Mouse (Mus musculus) layer of hippocampus, adult 11-12 months (tissue): Measurements from ENCODE around the gene Spint4.
A peak's percentile ranks its signal among the peaks of the same experiment; 100 is the strongest.
"Not testable (repeated sequence)": the region's sequence is repeated elsewhere in the genome, so short reads cannot be mapped to it uniquely, and the experiment has no call there.

Source experiments
- DNase-seq: peaks from one replicate; pipeline ENCODE4 v3.0.0; 2022; ENCODE audit warnings: low spot score

Gene Spint4

GRCm38 (mm10) chr2:164698201-164698600, at the start of gene Spint4:
Gene Spint4 (plus strand): TSS chr2:164698501.
- no peak for DNase-seq

DNA sequence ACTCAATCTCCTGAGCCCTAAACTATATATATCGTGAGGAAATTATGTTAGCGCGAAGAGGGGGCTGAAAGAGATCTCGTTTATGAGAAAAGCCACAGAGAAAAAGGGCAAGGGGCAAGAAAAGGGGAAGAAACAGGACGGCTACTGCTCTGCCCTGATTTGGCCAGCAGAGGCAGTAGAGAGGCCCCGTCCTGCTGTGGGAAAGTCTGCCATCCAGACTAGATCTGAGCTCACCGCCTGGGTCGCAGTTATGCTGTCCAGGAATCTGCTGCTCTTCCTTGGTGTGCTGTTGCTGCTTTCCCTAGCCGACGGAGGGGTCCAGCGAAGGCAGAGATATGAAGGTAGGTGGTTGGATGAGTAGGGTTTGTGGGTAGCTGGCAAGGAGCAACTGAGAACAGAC, 42.4 kb upstream of the Spint4 start, which contains the start of gene Wfdc10:
Gene Wfdc10, plus strand, starts transcription at position 189 of the 400 bp plus-strand sequence.
- DNase-seq = peak; percentile 21

GRCm38 (mm10) chr2:164656483-164656882, 41.8 kb upstream of the Spint4 start, which contains the start of gene Wfdc9:
Gene Wfdc9 (minus strand): TSS chr2:164656583.
- DNase-seq = no peak

- no peak for DNase-seq
Measured at GRCm38 (mm10) chr2:164664851-164665250, 33.5 kb upstream of the Spint4 start.

GRCm38 (mm10) chr2:164670261-164670660, 28.0 kb upstream of the Spint4 start:
- DNase-seq = no peak

- no peak for DNase-seq
Measured at GRCm38 (mm10) chr2:164670938-164671337, 27.4 kb upstream of the Spint4 start.

- DNase-seq = no peak
Measured at GRCm38 (mm10) chr2:164673987-164674386, 24.3 kb upstream of the Spint4 start, which contains the start of gene Wfdc11. Gene Wfdc11 (minus strand): TSS chr2:164674087.

DNA sequence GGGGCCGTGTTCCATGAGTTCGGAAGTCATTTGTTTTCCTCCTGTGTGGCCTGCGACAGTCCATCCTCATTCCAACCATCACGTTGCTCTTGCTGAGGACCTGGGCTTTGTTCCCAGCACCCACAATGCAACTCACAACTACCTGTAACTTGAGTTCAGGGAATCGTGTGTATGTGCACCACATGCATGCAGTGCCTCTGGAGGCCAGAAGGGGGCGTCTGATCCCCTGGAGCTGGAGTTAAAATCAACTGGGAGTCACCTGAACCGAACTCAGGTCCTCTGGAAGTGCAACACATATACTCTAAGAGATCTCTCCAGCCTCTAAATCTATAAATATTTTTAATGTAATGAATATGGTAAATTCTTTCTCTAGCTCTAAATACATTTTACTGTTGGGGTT, 22.2 kb upstream of the Spint4 start:
- no peak for DNase-seq

DNA sequence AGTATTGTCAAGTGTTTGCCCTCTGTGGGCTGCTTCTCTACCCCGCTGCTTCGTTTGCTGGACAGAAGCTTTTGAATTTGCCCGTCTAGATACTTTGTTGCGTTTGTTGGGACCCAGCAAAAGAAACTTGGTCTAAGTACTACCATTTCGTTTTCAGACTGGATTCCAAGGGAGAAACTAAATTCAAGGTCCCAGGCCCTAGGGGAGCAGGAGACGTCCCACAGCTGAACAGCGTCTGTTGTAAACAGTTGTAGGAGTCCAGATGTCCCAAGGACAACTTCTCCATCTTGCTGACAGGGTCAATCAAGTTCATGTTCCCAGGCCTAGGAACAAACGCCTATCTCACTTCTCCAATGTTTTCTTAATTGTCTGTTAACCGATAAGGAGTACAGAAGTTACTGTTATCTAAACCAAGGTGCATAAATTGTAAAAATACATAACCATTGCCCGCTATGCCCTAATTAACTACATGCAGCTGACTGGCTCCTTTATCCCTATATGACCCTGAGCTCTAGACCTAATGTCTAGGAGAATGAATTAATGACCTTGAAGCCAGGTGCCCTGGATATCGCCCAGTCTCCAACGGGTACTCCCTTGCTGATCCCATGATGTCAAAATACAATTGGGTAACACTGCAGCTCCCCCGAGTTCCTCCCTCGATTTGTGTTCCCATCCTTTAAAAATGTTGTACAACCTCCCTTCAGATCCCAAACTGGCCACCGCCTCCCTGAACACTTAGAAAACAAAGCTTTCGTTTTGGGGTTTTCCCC, 21.2 kb upstream of the Spint4 start:
- no peak for DNase-seq

- DNase-seq = peak; percentile 64
Measured at GRCm38 (mm10) chr2:164678848-164679625, 19.3 kb upstream of the Spint4 start.

- DNase-seq = no peak
Measured at GRCm38 (mm10) chr2:164679906-164680305, 18.4 kb upstream of the Spint4 start.

DNA sequence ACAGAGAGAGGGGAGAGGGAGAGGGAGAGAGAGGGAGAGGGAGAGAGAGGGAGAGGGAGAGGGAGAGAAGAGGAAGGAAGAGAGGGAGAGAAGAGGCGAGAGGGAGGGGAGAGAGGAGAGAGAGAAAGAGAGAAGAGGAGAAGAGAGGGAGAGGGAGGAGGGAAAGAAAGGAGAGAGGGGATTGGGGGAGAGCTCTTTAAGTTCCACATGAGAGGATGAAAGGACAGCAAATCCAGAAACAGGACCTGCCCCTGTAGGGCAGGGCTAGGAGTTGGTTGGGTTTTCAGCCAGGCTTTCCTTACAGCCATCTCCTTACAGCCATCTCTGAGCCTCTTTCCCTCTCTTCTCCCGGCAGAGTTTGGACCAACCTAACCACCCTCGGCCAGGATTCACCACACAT, 13.5 kb upstream of the Spint4 start, which contains the start of gene Wfdc13:
Gene Wfdc13, plus strand, starts transcription at position 301 of the 400 bp plus-strand sequence.
- DNase-seq = no peak

GRCm38 (mm10) chr2:164700959-164701358, 2.7 kb downstream of the Spint4 start:
- DNase-seq = no peak

DNA sequence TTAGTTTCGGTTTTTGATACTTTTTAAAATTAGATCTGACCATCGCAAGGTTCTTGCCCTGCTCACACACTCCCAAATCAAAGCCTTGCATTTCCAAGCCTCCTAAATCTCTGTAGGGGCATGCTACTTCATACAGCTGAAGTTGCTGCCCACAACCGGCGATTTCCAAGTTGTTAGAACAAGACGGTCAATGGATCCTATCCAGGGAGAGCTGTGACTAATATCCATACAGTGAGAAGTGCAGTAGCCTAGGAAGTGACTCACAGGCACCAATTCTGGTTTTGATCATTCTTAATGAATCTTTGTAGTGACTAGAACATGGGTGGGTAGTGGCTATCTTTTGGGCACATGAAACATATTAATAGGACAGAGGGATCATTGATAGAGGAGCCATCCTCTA, 3.5 kb downstream of the Spint4 start:
- DNase-seq = no peak

- DNase-seq = no peak
Measured at GRCm38 (mm10) chr2:164704235-164704634, 5.9 kb downstream of the Spint4 start.

GRCm38 (mm10) chr2:164705328-164705727, 7.0 kb downstream of the Spint4 start:
- no peak for DNase-seq

DNA sequence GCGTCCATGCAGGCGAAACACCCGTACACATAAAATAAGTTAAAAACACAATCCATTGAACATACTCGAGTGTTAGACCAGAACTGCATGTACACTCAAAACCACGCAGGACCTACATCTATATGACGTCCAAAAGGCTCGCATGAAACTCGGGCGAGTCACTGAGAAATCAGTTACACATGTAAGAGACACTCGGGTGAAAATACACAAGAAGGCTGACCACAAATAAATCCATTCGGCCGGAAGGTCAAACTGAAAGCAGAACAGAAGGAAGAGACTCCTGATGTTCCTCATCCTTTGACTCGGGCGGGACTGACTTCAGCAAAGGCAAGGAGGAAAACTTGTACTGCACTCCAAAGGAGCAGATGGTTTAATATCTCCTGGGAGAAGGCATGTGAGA, 7.7 kb downstream of the Spint4 start:
- DNase-seq = no peak

- DNase-seq = no peak
Measured at GRCm38 (mm10) chr2:164715005-164715404, 16.7 kb downstream of the Spint4 start, which contains the start of gene Spint5. Gene Spint5 (plus strand): TSS chr2:164715305.

DNA sequence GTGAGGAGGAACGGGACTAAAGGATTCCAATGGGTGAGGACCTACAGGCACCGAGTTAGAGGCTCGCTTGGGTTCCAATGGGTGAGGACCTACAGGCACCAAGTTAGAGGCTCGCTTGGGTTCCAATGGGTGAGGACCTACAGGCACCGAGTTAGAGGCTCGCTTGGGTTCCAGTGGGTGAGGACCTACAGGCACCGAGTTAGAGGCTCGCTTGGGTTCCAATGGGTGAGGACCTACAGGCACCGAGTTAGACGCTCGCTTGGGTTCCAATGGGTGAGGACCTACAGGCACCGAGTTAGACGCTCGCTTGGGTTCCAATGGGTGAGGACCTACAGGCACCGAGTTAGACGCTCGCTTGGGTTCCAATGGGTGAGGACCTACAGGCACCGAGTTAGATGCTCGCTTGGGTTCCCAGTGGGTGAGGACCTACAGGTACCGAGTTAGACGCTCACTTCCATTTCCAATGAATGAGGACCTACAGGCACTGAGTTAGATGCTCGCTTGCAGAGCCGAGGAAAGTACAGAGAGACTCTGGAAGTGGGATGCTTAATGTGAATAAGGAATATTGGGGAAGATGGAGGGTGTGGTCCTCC, 18.0 kb downstream of the Spint4 start:
- not testable (repeated sequence) for DNase-seq

GRCm38 (mm10) chr2:164723276-164723675, 25.0 kb downstream of the Spint4 start:
- DNase-seq = no peak

DNA sequence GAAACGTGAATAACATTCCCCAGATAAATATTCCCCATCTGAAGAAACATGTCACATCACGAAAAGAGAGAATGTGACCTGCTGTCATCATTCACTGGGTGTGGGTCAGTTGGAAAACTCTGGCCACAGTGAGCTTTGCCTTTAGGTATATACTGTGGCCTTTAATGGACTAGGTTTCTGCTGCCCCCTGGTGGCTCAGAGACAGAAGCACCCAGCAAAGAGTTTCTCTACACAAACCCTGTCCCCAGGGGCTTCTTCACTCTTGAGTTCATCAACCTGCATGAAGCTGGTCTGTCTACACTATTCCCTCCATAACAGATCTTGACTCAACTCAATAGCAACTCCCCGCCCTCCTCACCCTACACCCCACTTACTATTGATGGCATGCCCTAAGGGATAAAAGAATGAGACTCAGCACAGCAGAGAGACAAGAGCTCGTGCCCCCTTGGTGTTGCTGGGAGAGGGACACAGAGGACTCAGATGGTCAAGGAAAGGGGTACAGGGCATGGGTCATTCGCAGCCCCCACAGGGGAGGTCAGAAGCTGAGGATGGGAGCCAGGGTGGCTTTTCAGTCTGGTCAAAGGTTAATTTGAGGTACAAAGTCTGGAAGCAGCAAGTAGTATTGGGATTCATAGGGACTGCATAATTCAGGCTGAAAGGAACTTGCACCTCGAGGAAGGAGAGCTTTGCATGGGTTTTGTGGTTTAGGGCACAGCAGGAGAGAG, 27.8 kb downstream of the Spint4 start:
- peak; percentile 60 for DNase-seq

DNA sequence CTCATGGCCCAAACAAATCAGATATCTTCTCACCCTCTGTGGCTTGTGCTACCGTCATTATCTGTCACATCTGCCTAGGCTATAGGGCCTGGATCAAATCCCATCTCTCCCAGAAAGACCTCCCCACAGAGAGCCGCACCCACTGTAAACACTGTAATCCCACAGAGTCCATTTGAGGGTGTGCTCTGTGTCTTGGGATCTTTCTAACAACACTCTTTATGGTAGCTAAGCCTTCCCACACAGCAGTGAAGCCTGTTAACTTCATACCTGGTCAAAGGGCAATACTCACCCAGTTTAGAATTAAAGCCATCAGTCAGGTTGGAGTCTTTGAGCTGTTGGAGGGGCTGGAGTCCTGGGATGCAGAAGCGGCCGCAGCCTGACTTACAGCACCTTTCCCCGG, 33.4 kb downstream of the Spint4 start:
- DNase-seq = no peak
